In genomic region chr3:122386444-122386843, GRCm38 (mm10) we compare ENCODE assay signal across 34 mouse cellular contexts.
"Had no signal": no experiment of that assay in that cellular context is flagged by ENCODE, and none has a peak within 500 bp of the region (broad histone marks: within the 10 kb centered on the region; RNA-seq: fewer than 3 reads in every experiment).

No protein-coding gene starts in this region.

- H3K9me3 ChIP-seq: heart, embryonic 12.5 days; heart, embryonic 13.5 days; heart, embryonic 15.5 days; hindbrain, embryonic 10.5 days; hindbrain, embryonic 12.5 days; hindbrain, embryonic 13.5 days; hindbrain, embryonic 15.5 days; intestine, embryonic 15.5 days; kidney, embryonic 15.5 days had no signal

- H3K36me3 ChIP-seq: heart, embryonic 12.5 days; heart, embryonic 13.5 days; heart, embryonic 15.5 days; hindbrain, embryonic 10.5 days; hindbrain, embryonic 12.5 days; hindbrain, embryonic 13.5 days; hindbrain, embryonic 15.5 days; intestine, embryonic 15.5 days; kidney, embryonic 15.5 days had no signal

- DNase-seq: heart, postnatal 10 days; heart, postnatal 14 days; heart, postnatal 36 days; heart, postnatal 4 days; kidney, adult 11 months; kidney, adult 18-20 months; kidney, adult 2 months; kidney, adult 8-10 months; kidney, adult 9 months; kidney, postnatal 10 days; kidney, postnatal 14 days; kidney, postnatal 25 days; kidney, postnatal 36 days; kidney, postnatal 4 days; layer of hippocampus, adult 9-11 months; layer of hippocampus, postnatal 36 days had no signal

- H3K4me1 ChIP-seq: heart, embryonic 15.5 days; hindbrain, embryonic 10.5 days; hindbrain, embryonic 12.5 days; hindbrain, embryonic 13.5 days; hindbrain, embryonic 15.5 days; intestine, embryonic 15.5 days; kidney, embryonic 15.5 days had no signal

- H3K27ac ChIP-seq: heart, embryonic 13.5 days; heart, embryonic 15.5 days; hindbrain, embryonic 10.5 days; hindbrain, embryonic 12.5 days; hindbrain, embryonic 13.5 days; hindbrain, embryonic 14.5 days; hindbrain, embryonic 15.5 days; hindbrain, postnatal 0 days; intestine, embryonic 15.5 days; kidney, embryonic 15.5 days; kidney, postnatal 0 days; layer of hippocampus, adult 2 months; left cerebral cortex, adult 2 months had no signal

- H3K9ac ChIP-seq: heart, embryonic 12.5 days; heart, embryonic 13.5 days; heart, embryonic 15.5 days; hindbrain, embryonic 12.5 days; hindbrain, embryonic 13.5 days; hindbrain, embryonic 14.5 days; hindbrain, embryonic 15.5 days; intestine, embryonic 15.5 days; kidney, embryonic 15.5 days had no signal

- ATAC-seq: hindbrain, embryonic 16.5 days; hindbrain, postnatal 0 days; inflammation-experienced regulatory T-cells, adult 6 months; intestine, embryonic 15.5 days; intestine, embryonic 16.5 days; intestine, postnatal 0 days had no signal

- H3K27me3 ChIP-seq: heart, embryonic 12.5 days; heart, embryonic 15.5 days; hindbrain, embryonic 12.5 days; hindbrain, embryonic 13.5 days; hindbrain, embryonic 15.5 days; intestine, embryonic 15.5 days; kidney, embryonic 15.5 days had no signal

- H3K4me3 ChIP-seq: heart, embryonic 12.5 days; heart, embryonic 13.5 days; heart, embryonic 15.5 days; hindbrain, embryonic 10.5 days; hindbrain, embryonic 12.5 days; hindbrain, embryonic 13.5 days; hindbrain, embryonic 15.5 days; intestine, embryonic 15.5 days; kidney, embryonic 15.5 days; layer of hippocampus, adult 2 months; left cerebral cortex, adult 2 months had no signal

- H3K4me2 ChIP-seq: heart, embryonic 12.5 days; heart, embryonic 13.5 days; heart, embryonic 15.5 days; hindbrain, embryonic 12.5 days; hindbrain, embryonic 13.5 days; hindbrain, embryonic 14.5 days; hindbrain, embryonic 15.5 days; intestine, embryonic 15.5 days; kidney, embryonic 15.5 days had no signal
